Mouse (Mus musculus): ENCODE data around the gene Ap2b1.

DNA sequence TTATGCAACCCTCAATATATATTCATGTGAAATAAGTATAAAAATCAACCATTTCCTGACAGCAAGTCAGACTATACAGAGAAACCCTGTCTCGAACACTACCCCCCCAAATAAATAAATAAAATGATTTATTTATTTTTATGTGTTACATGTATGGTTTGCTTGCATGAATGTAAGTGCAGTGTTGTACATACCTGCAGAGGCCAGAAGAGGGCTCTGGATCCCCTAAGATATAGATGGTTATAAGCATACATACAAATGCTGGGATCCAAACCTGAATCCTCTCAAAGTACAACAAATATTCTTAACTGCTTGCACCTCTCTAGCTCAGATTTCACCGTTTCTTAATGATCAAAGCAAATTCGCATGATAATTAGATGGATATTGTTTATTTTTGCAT, 58.6 kb downstream of the Ap2b1 start:
- TF ChIP-seq POLR2A (IDR thresholded peaks at IDR 0.05; ENCODE audit: control insufficient read depth, extremely low read depth, insufficient read depth, low read length, poor library complexity) = no peak
- TF ChIP-seq CTCF (IDR thresholded peaks at IDR 0.05; ENCODE audit: borderline replicate concordance, control insufficient read depth, extremely low read depth, insufficient read depth, low read length, poor library complexity) = no peak

Data from thymus, adult 2 months (tissue).